Comparison of ENCODE assay signal across 8 mouse cellular contexts in genomic region chr3:115641411-115641810, GRCm38 (mm10).
A peak's percentile ranks its signal among the peaks of the same experiment; 100 is the strongest.
DNase-seq lines count a peak whose midpoint lies in the region; ATAC-seq and TF ChIP-seq lines count a peak whose summit lies in the region.

No protein-coding gene starts in this region.

- H3K4me3 ChIP-seq in kidney, embryonic 14.5 days (ENCODE audit: low read length) = no peak overlapping the region
- no peak overlapping the region for H3K4me3 ChIP-seq in layer of hippocampus, adult 2 months

- H3K36me3 ChIP-seq in kidney, embryonic 14.5 days (ENCODE audit: control insufficient read depth, insufficient read depth, low read length) = no peaks in the 10 kb centered on the region

- 40% methylated on average over 6 of the region's 6 CpGs for WGBS in kidney, embryonic 14.5 days

- H3K27ac ChIP-seq in kidney, embryonic 14.5 days (ENCODE audit: low read depth, low read length) = peak overlapping the region; percentile 82; the same call in 1 of the 2 replicates
- no peak overlapping the region for H3K27ac ChIP-seq in layer of hippocampus, adult 2 months

- no peak overlapping the region for H3K4me2 ChIP-seq in kidney, embryonic 14.5 days (replicated peaks; ENCODE audit: low read depth, low read length)

- no peaks in the 10 kb centered on the region for H3K9me3 ChIP-seq in kidney, embryonic 14.5 days (ENCODE audit: control insufficient read depth, low read length)

- no peak for TF ChIP-seq CTCF in layer of hippocampus, adult 2 months (conservative IDR thresholded peaks at IDR 0.05)

- H3K27me3 ChIP-seq in kidney, embryonic 14.5 days (ENCODE audit: control insufficient read depth, insufficient read depth, low read length) = no peaks in the 10 kb centered on the region

- no peak overlapping the region for H3K9ac ChIP-seq in kidney, embryonic 14.5 days (ENCODE audit: low read depth, low read length)

- H3K4me1 ChIP-seq in kidney, embryonic 14.5 days (ENCODE audit: control insufficient read depth, insufficient read depth, low read length) = no peaks in the 10 kb centered on the region

- peak; percentile 24; the same call in 1 of the 2 replicates for ATAC-seq in kidney, embryonic 14.5 days (ENCODE audit: low FRiP score, low TSS enrichment)

- peak; percentile 3 to 13 for DNase-seq in urinary bladder, postnatal 36 days (ENCODE audit: low spot score in 2 of 2)
- no peak for DNase-seq in urinary bladder, postnatal 10 days (ENCODE audit: low spot score)
- DNase-seq in heart, adult 9 months (ENCODE audit: low spot score in 2 of 2) = peak; percentile 79 to 84
- DNase-seq in lung, postnatal 36 days = peak; percentile 84
- DNase-seq in retina, postnatal 1 day = no peak
- no peak for DNase-seq in left cerebral cortex, adult 11 months (ENCODE audit: low spot score)
- no peak for DNase-seq in layer of hippocampus, adult 2 months (ENCODE audit: low spot score in 2 of 2)

Comparison
In these comparisons a context has a peak if more than half of its experiments do, and no peak if none do; other contexts are left out.
1. DNase-seq: peak in urinary bladder, postnatal 36 days (2 of 2), heart, adult 9 months (2 of 2) and lung, postnatal 36 days (single experiment); none in urinary bladder, postnatal 10 days (single experiment), retina, postnatal 1 day (single experiment), left cerebral cortex, adult 11 months (single experiment) and layer of hippocampus, adult 2 months (0 of 2).